Mouse (Mus musculus): ENCODE results near the gene Nfyc.

The Nfyc gene

GRCm38 (mm10) chr4:120831472-120831871 lies at the start of gene Nfyc:
Nfyc (minus strand) TSS chr4:120831572.
- no peak for DNase-seq (ENCODE audit: low read depth, low spot score)

- no peak for DNase-seq (ENCODE audit: low read depth, low spot score)
These were observed 49.5 kb upstream of the Nfyc start for GRCm38 (mm10) chr4:120880731-120881432.

- DNase-seq (ENCODE audit: low read depth, low spot score), result no peak
These were observed 48.0 kb upstream of the Nfyc start for GRCm38 (mm10) chr4:120879386-120879785.

- no peak for DNase-seq (ENCODE audit: low read depth, low spot score)
These were observed 47.4 kb upstream of the Nfyc start for GRCm38 (mm10) chr4:120878728-120879127.

- DNase-seq (ENCODE audit: low read depth, low spot score), result no peak
These were observed 44.6 kb upstream of the Nfyc start for GRCm38 (mm10) chr4:120875961-120876360.

- no peak for DNase-seq (ENCODE audit: low read depth, low spot score)
These were observed 38.9 kb upstream of the Nfyc start for GRCm38 (mm10) chr4:120870262-120870748.

- no peak for DNase-seq (ENCODE audit: low read depth, low spot score)
These were observed 37.6 kb upstream of the Nfyc start for GRCm38 (mm10) chr4:120868988-120869387.

- DNase-seq (ENCODE audit: low read depth, low spot score), result no peak
These were observed 36.9 kb upstream of the Nfyc start for GRCm38 (mm10) chr4:120868246-120868645.

- peak; percentile 63 for DNase-seq (ENCODE audit: low read depth, low spot score)
These were observed 34.8 kb upstream of the Nfyc start for GRCm38 (mm10) chr4:120866211-120866610.

GRCm38 (mm10) chr4:120859865-120860264 lies 28.5 kb upstream of the Nfyc start:
- no peak for DNase-seq (ENCODE audit: low read depth, low spot score)

GRCm38 (mm10) chr4:120856376-120856775 lies 25.0 kb upstream of the Nfyc start:
- DNase-seq (ENCODE audit: low read depth, low spot score), result no peak

- no peak for DNase-seq (ENCODE audit: low read depth, low spot score)
These were observed 24.1 kb upstream of the Nfyc start for GRCm38 (mm10) chr4:120855360-120856060.

- DNase-seq (ENCODE audit: low read depth, low spot score), result peak; percentile 30
These were observed 23.4 kb upstream of the Nfyc start, which contains the start of gene Rims3 for GRCm38 (mm10) chr4:120854588-120855319. Rims3 (plus strand) TSS chr4:120854816.

- DNase-seq (ENCODE audit: low read depth, low spot score), result peak; percentile 56
These were observed 19.6 kb upstream of the Nfyc start for GRCm38 (mm10) chr4:120850946-120851345.

- no peak for DNase-seq (ENCODE audit: low read depth, low spot score)
These were observed 18.1 kb upstream of the Nfyc start for GRCm38 (mm10) chr4:120849451-120849850.

GRCm38 (mm10) chr4:120848909-120849308 lies 17.5 kb upstream of the Nfyc start:
- DNase-seq (ENCODE audit: low read depth, low spot score), result no peak

- DNase-seq (ENCODE audit: low read depth, low spot score), result no peak
These were observed 13.7 kb upstream of the Nfyc start for GRCm38 (mm10) chr4:120845098-120845497.

GRCm38 (mm10) chr4:120844423-120845082 lies 13.2 kb upstream of the Nfyc start:
- no peak for DNase-seq (ENCODE audit: low read depth, low spot score)

GRCm38 (mm10) chr4:120841342-120841741 lies 10.0 kb upstream of the Nfyc start:
- DNase-seq (ENCODE audit: low read depth, low spot score), result no peak

- DNase-seq (ENCODE audit: low read depth, low spot score), result no peak
These were observed 605 bp downstream of the Nfyc start for GRCm38 (mm10) chr4:120830767-120831166.

GRCm38 (mm10) chr4:120826418-120826817 lies 5.0 kb downstream of the Nfyc start:
- no peak for DNase-seq (ENCODE audit: low read depth, low spot score)

Data from embryo, embryonic 11.5 days (tissue).